Mouse (Mus musculus) heart, embryonic 12.5 days (tissue): ENCODE measurements at regions not wholly inside any gene's neighbourhood (a gene's known extent, or its start where the extent isn't known, plus 50 kb on each side); places are given as distances from the start of the nearest gene placed in this dataset.
A peak's percentile ranks its signal among the peaks of the same experiment; 100 is the strongest.

Source experiments
- ATAC-seq: fragments of 200-750 bp; cut with Nextera tagmentation; 2 replicates; pipeline ENCODE4 v1.8.0; 2017; ENCODE audit warnings: moderate TSS enrichment, moderate library complexity; ENCODE audit not compliant: insufficient number of reproducible peaks, low FRiP score
- H3K27ac ChIP-seq: fragments of 300-500 bp; sonication (generic); 2 replicates; pipeline ENCODE4 v1.5.1; 2016; ENCODE audit warnings: mild to moderate bottlenecking, moderate library complexity; ENCODE audit not compliant: poor library complexity, severe bottlenecking
- H3K27me3 ChIP-seq: fragments of 300-500 bp; sonication (generic); replicated peaks from 2 replicates; pipeline ENCODE4 v1.6.1; 2016; ENCODE audit warnings: mild to moderate bottlenecking, moderate library complexity
- H3K36me3 ChIP-seq: fragments of 300-500 bp; sonication (generic); 2 replicates; pipeline ENCODE4 v1.6.1; 2016; ENCODE audit warnings: mild to moderate bottlenecking, moderate library complexity
- H3K4me1 ChIP-seq: fragments of 300-500 bp; sonication (generic); replicated peaks from 2 replicates; pipeline ENCODE4 v1.6.1; 2016; ENCODE audit warnings: mild to moderate bottlenecking
- H3K4me2 ChIP-seq: fragments of 300-500 bp; sonication (generic); 2 replicates; pipeline ENCODE4 v1.6.1; 2016; ENCODE audit warnings: mild to moderate bottlenecking, moderate library complexity
- H3K4me3 ChIP-seq: fragments of 300-500 bp; sonication (generic); 2 replicates; pipeline ENCODE4 v1.5.1; 2016; ENCODE audit warnings: mild to moderate bottlenecking
- H3K9ac ChIP-seq: fragments of 300-500 bp; sonication (generic); 2 replicates; pipeline ENCODE4 v1.6.1; 2016; ENCODE audit warnings: mild to moderate bottlenecking, moderate library complexity
- H3K9me3 ChIP-seq: fragments of 300-500 bp; sonication (generic); replicated peaks from 2 replicates; pipeline ENCODE4 v1.6.1; 2016; ENCODE audit warnings: mild to moderate bottlenecking, moderate library complexity
- WGBS: fragments of 180-500 bp; shearing (Covaris S2); methylation state at CpG from one replicate; pipeline ENCODE4 v1.1.7; 2016; 5-methylcytosine and 5-hydroxymethylcytosine counted together

DNA sequence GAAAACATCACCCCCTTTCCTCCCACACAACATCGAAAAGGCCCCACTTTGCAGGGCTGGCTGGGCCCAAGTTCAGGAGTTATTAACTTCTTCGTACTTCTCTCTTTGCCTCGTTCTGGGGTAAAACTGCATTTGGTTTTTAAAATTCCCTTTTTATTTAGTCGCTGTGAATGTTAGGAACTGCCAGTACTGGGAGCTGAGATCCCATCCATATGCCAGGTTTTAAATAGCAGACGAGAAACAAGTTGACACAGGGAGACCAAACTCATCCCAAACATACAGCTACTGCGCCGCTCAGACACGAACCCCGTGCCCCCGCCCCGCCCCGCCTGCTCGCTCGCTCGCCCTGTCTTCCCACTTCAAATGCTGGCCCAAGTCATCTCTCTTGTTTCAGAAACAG is 281.0 kb upstream of the 4930535I16Rik start:
- Histone ChIP-seq H3K9me3 (no peaks in the 10 kb centered on the region), H3K36me3 (no peaks in the 10 kb centered on the region), H3K27me3 (peaks cover 75% of the 10 kb centered on the region), H3K4me2 (no peak overlapping the region), H3K9ac (no peak overlapping the region), H3K4me1 (no peaks in the 10 kb centered on the region), H3K27ac (no peak overlapping the region), H3K4me3 (no peak overlapping the region)
- WGBS, result 55% methylated on average over 15 of the region's 15 CpGs
- ATAC-seq, result no peak

DNA sequence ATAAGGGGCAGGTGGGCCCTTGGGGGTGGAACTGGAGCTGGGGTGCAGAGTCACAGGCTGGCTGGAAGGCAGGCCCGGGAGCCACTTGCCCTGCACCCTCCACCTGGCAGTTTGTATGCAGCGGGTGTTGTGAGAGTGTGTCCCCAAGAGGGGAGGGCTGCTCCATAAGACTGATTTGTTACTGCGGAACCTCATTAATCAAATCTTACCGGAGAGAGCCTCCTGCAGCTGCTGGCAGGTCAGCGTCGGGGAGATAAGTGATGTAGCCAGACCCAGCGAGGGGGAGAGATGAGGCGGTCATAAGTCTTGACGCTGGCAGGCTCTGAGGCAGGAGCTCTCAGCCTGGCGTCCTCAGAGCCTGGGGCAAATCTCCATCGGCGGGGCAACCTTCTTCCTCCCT is 278.9 kb upstream of the 4930535I16Rik start:
- no peak overlapping the region for H3K4me2 ChIP-seq
- H3K9me3 ChIP-seq, result no peaks in the 10 kb centered on the region
- 11% methylated on average over 12 of the region's 12 CpGs for WGBS
- H3K4me1 ChIP-seq, result no peaks in the 10 kb centered on the region
- peaks cover 82% of the 10 kb centered on the region for H3K27me3 ChIP-seq
- no peaks in the 10 kb centered on the region for H3K36me3 ChIP-seq
- no peak overlapping the region for H3K27ac ChIP-seq
- no peak overlapping the region for H3K9ac ChIP-seq
- no peak for ATAC-seq
- H3K4me3 ChIP-seq, result no peak overlapping the region

DNA sequence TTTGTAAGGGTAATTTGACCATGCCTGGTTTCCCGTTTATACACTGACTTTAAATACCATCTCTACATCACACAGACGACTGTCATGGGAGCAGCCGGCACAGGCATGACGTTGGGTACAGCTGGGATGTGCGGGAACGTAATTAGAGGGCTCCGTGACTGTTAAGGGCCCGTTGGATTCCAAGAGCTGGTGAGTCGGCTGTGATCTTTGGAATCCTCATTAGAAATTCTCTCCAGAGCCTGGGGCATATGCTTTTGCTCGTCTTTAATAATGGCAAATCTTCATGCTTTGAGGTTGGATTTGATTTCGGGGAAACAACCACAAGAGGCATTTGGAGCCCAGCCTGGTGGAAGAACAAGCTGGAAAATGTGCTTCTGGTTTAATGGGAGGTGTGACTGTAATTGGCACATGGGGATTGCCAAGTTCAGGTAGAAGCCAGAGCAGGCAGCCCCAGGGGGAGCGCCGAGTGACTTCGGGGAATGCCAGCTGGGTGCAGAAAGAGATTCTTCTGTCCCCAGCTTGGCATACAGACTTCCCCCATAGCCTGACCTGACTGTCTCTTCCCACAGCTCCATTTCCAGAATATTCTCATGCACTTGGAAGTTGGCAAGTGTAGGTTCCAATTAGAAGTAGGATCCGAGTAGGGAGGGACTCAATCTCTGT is 275.4 kb upstream of the 4930535I16Rik start:
- Histone ChIP-seq H3K4me1 (no peaks in the 10 kb centered on the region), H3K9me3 (no peaks in the 10 kb centered on the region), H3K27ac (no peak overlapping the region), H3K27me3 (peaks cover 83% of the 10 kb centered on the region), H3K4me3 (no peak overlapping the region), H3K9ac (no peak overlapping the region), H3K36me3 (no peaks in the 10 kb centered on the region), H3K4me2 (no peak overlapping the region)
- no peak for ATAC-seq
- WGBS, result 74% methylated on average over 15 of the region's 15 CpGs

DNA sequence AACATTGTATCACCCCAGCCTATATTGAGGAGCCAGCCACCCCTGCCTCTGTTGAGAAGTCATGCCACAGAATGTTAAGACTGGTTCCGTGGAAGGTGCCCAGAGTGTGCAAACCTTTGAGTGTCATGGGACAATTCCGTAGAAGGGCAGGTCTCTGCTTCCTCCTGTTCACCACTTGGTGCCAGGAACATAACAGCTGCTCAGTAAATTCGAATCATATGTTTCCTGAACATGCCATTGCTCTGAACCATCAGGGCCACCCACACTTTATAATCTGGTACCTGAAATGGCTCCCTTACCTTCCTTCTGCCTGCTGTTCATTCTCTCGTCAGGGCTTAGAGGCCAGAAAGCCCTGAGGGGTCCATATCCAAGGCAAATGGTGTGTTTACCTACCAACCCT is 273.0 kb upstream of the 4930535I16Rik start:
- H3K9ac ChIP-seq, result no peak overlapping the region
- no peak for ATAC-seq
- 72% methylated on average over 4 of the region's 4 CpGs for WGBS
- H3K4me3 ChIP-seq, result no peak overlapping the region
- H3K36me3 ChIP-seq, result no peaks in the 10 kb centered on the region
- no peaks in the 10 kb centered on the region for H3K9me3 ChIP-seq
- no peak overlapping the region for H3K4me2 ChIP-seq
- H3K4me1 ChIP-seq, result no peaks in the 10 kb centered on the region
- peaks cover 77% of the 10 kb centered on the region for H3K27me3 ChIP-seq
- H3K27ac ChIP-seq, result no peak overlapping the region

DNA sequence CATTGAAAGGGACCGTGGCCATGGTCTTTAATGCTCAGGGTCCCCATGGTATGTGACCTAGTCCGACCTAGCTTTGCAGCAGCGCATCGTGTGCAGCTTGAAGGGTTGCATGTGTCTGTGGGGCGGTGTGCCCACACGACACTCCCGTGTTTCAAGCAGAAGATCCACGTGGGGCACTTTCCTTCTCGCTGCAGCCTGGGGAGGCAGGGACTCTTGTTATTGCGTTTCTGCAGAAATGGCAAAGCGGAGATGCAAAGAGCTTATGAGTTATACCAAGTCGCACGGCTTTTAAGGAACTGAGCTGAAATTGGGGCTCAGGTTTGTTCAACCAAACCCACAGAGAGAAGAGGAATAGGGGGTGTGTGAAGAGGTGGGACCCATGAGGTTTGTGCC is 272.2 kb upstream of the 4930535I16Rik start:
- ATAC-seq, result no peak
- Histone ChIP-seq H3K9ac (no peak overlapping the region), H3K4me2 (no peak overlapping the region), H3K36me3 (no peaks in the 10 kb centered on the region), H3K4me1 (no peaks in the 10 kb centered on the region), H3K4me3 (no peak overlapping the region), H3K27ac (no peak overlapping the region), H3K9me3 (no peaks in the 10 kb centered on the region), H3K27me3 (peaks cover 70% of the 10 kb centered on the region)
- 57% methylated on average over 13 of the region's 13 CpGs for WGBS

DNA sequence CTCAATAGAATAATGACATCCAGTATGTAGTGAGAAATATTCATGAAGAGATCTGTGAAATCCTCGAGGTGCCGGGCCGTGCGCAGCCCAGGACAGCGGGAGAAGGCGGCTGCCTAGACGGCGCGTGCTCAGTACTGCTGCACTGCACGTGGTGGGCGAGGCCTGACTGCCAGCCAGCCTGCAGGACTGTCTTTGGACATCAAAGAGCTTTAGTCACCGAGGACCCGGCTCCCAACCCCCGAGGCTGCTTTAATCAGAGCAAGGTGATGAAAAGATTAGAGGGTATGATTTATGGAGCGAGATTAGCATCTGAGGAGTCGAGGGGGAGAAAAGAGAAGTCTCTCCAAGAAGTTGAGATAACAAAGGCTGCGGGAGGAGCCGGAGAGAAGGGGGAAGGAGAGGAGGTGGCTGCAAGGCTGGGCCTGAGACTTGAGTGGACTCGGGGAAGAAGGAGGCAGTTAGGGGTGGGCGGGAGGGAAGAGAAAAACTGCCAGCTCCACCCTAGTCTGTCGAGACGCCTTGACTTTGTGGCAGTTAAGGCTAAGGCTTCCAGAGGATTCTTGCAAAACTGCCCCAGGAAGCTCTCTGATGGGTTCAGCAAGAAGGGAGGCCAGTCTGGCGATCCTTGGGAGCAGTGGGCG is 271.6 kb upstream of the 4930535I16Rik start:
- Histone ChIP-seq H3K4me2 (no peak overlapping the region), H3K36me3 (no peaks in the 10 kb centered on the region), H3K9ac (no peak overlapping the region), H3K9me3 (no peaks in the 10 kb centered on the region), H3K27ac (no peak overlapping the region), H3K27me3 (peaks cover 65% of the 10 kb centered on the region), H3K4me1 (no peaks in the 10 kb centered on the region), H3K4me3 (no peak overlapping the region)
- 18% methylated on average over 24 of the region's 24 CpGs for WGBS
- no peak for ATAC-seq

DNA sequence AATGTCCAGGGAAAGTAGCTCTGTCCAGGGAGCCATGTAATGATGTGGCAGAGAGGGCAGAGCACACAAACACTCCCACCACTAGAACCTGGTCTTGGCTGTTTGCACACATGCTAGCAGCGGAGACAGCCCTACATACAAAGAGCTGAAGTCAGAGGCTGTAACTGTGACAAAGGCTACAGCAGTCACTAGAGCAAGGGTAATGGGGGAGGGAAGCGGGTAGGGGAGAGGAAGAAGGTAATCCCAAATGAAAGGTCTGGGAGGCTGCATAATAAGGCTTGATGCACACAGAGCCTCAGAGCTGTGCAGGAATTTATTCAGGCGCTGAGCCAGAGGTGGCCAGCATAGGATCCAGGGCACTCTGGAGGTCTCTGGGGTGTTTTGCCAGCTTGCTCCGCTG is 269.3 kb upstream of the 4930535I16Rik start:
- WGBS, result 58% methylated on average over 4 of the region's 4 CpGs
- Histone ChIP-seq H3K9ac (no peak overlapping the region), H3K4me1 (no peaks in the 10 kb centered on the region), H3K36me3 (no peaks in the 10 kb centered on the region), H3K27ac (no peak overlapping the region), H3K4me3 (no peak overlapping the region), H3K9me3 (no peaks in the 10 kb centered on the region), H3K27me3 (peaks cover 71% of the 10 kb centered on the region), H3K4me2 (no peak overlapping the region)
- ATAC-seq, result no peak

DNA sequence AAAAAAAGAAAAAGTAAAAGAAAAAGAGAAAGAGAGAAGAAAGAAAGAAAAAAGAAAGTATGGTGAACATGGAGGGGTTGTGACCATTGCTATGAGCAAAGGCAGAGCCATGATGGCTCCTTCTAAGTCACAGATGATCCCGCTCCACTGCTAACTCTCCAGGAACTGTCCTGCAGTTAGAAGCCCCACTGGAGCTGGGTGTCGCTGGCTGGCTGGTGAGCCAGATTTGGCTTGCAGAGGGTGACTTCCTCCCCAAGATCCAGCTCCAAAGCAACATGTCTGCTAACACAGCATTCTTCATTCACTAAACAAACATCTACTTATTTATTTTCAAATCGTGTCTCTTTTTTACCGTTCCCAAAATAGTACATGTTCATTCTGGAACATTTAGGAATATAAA is 263.5 kb upstream of the 4930535I16Rik start:
- Histone ChIP-seq H3K36me3 (no peaks in the 10 kb centered on the region), H3K27ac (no peak overlapping the region), H3K27me3 (peaks cover 67% of the 10 kb centered on the region), H3K9ac (no peak overlapping the region), H3K9me3 (no peaks in the 10 kb centered on the region), H3K4me1 (peaks cover 6% of the 10 kb centered on the region; the same call in 1 of the 2 replicates), H3K4me3 (no peak overlapping the region), H3K4me2 (no peak overlapping the region)
- no peak for ATAC-seq
- 79% methylated on average over 4 of the region's 4 CpGs for WGBS

DNA sequence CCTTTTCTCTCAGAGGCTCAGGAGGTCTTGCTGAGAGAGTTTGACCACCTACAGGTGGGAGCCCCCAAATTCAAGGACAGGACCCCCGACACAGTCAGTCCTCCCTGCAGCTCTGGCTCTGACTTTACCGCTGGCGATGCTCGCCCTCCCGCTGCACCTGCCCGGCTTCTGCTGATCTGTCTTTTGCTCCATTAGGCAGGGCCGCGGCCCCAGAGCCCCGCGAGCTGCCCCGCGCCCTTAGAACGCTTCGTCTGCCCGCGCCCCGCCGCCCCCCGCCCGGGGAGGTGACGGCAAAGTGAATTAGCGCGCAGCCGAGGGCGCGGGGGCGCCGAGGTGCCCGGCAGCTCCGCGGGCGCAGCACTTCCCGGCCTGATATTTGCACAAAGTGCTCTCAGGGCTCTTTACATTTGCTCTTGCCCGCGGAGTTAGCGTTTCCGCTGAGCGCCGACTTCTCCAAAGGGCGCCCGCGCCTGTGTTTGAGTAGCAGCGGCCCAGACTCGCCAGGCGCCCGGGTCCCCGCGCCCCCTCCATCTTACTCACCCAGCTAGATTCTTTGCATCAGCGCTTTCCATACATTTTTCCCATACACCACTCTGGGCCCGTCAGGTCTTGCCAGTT is 260.7 kb upstream of the 4930535I16Rik start:
- Histone ChIP-seq H3K4me2 (peak overlapping the region; percentile 96), H3K27me3 (peaks cover 70% of the 10 kb centered on the region), H3K9me3 (no peaks in the 10 kb centered on the region), H3K4me3 (peak overlapping the region; percentile 60), H3K27ac (no peak overlapping the region), H3K36me3 (no peaks in the 10 kb centered on the region), H3K9ac (peak overlapping the region; percentile 68), H3K4me1 (peaks cover 11% of the 10 kb centered on the region; the same call in 1 of the 2 replicates)
- under 1% methylated on average over 48 of the region's 50 CpGs for WGBS
- ATAC-seq, result no peak

DNA sequence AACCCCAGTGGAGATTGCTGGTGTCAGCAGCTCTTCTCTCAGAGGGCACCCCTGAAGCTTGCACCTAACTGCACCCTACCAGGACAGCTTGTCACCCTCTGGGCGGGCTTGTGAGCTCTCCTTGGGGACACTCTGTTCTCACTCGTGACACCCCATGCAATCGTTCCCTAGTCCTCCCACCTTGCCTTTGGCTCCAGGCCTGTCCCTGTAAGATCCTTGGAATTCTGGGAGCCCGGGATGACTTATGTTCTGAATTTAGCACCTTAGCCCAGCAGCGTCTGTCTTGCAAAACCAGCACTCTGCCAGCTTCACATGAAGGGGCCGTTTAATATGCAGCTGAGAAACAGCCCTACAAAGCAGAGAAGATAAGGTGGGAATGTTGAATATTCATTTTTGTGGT is 257.7 kb upstream of the 4930535I16Rik start:
- no peak for ATAC-seq
- WGBS, result 36% methylated on average over 6 of the region's 6 CpGs
- no peak overlapping the region for H3K4me2 ChIP-seq
- no peak overlapping the region for H3K27ac ChIP-seq
- H3K9me3 ChIP-seq, result no peaks in the 10 kb centered on the region
- H3K27me3 ChIP-seq, result peaks cover 48% of the 10 kb centered on the region
- H3K4me3 ChIP-seq, result no peak overlapping the region
- no peaks in the 10 kb centered on the region for H3K36me3 ChIP-seq
- no peak overlapping the region for H3K9ac ChIP-seq
- H3K4me1 ChIP-seq, result peaks cover 11% of the 10 kb centered on the region; the same call in 1 of the 2 replicates

DNA sequence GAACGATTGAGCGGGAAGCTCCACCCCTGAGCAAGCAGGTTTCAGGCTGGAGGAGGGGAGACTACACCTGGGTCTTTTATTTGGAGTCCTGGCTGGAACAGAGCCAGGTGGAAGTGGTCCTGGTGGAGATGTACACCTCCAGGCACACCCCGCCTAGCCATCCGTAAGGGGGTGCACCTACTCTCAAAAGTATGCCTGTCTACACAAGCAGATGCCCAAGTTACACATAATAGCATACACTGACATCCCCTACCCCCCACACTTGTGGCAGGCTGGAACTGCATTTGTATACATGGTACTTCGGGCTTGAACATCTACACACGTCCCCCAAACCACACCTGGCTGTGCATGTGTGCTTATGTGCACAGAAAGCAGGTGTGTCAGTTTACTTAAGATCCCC is 236.8 kb upstream of the 4930535I16Rik start:
- no peak overlapping the region for H3K27ac ChIP-seq
- H3K27me3 ChIP-seq, result peaks cover 6% of the 10 kb centered on the region
- H3K36me3 ChIP-seq, result no peaks in the 10 kb centered on the region
- no peaks in the 10 kb centered on the region for H3K4me1 ChIP-seq
- ATAC-seq, result no peak
- 82% methylated on average over 6 of the region's 6 CpGs for WGBS
- H3K4me2 ChIP-seq, result no peak overlapping the region
- H3K9ac ChIP-seq, result no peak overlapping the region
- no peak overlapping the region for H3K4me3 ChIP-seq
- H3K9me3 ChIP-seq, result no peaks in the 10 kb centered on the region
